Mouse (Mus musculus) midbrain, embryonic 11.5 days (tissue): ENCODE results near the gene Rhox3h. TPM values are rescaled to one million over a fixed set of nuclear protein-coding genes. Genes with fewer than 3 reads are reported as not detected.
"Not testable (repeated sequence)": the region's sequence is repeated elsewhere in the genome, so short reads cannot be mapped to it uniquely, and the experiment has no call there.

Experiments
- ATAC-seq: fragments of 200-750 bp; cut with Nextera tagmentation; 2 replicates; pipeline ENCODE4 v1.8.0; 2017; ENCODE audit warnings: moderate TSS enrichment, moderate library complexity; ENCODE audit not compliant: low FRiP score
- DNase-seq: peaks from one replicate; pipeline ENCODE4 v3.0.0; 2015; ENCODE audit warnings: low spot score; ENCODE audit errors: missing footprints
- H3K27ac ChIP-seq: fragments of 300-500 bp; sonication (generic); 2 replicates; pipeline ENCODE4 v1.5.1; 2014; ENCODE audit warnings: low read depth, low read length
- H3K27me3 ChIP-seq: fragments of 300-500 bp; sonication (generic); 2 replicates; pipeline ENCODE4 v1.6.1; 2014; ENCODE audit warnings: mild to moderate bottlenecking, low read length, moderate library complexity, mixed read lengths; ENCODE audit not compliant: control insufficient read depth, insufficient read depth
- H3K36me3 ChIP-seq: fragments of 300-500 bp; sonication (generic); 2 replicates; pipeline ENCODE4 v1.6.1; 2014; ENCODE audit warnings: mild to moderate bottlenecking, low read length, moderate library complexity, mixed read lengths; ENCODE audit not compliant: control insufficient read depth, insufficient read depth
- H3K4me1 ChIP-seq: fragments of 300-500 bp; sonication (generic); 2 replicates; pipeline ENCODE4 v1.6.1; 2014; ENCODE audit warnings: low read length; ENCODE audit not compliant: control insufficient read depth, insufficient read depth
- H3K4me2 ChIP-seq: fragments of 300-500 bp; sonication (generic); 2 replicates; pipeline ENCODE4 v1.6.1; 2014; ENCODE audit warnings: mild to moderate bottlenecking, moderate library complexity
- H3K4me3 ChIP-seq: fragments of 300-500 bp; sonication (generic); 2 replicates; pipeline ENCODE4 v1.5.1; 2014; ENCODE audit warnings: low read depth, low read length
- H3K9ac ChIP-seq: fragments of 300-500 bp; sonication (generic); 2 replicates; pipeline ENCODE4 v1.6.1; 2014; ENCODE audit warnings: low read length
- H3K9me3 ChIP-seq: fragments of 300-500 bp; sonication (generic); 2 replicates; pipeline ENCODE4 v1.6.1; 2016; ENCODE audit warnings: low read length; ENCODE audit not compliant: control insufficient read depth
- WGBS: fragments of 180-500 bp; shearing (Covaris S2); extraction: QIAGEN DNeasy Blood & Tissue Kit; methylation state at CpG from one replicate; pipeline ENCODE4 v1.1.7; 2014; 5-methylcytosine and 5-hydroxymethylcytosine counted together
- polyA plus RNA-seq: library from polyadenylated mRNA; unstranded; fragments of >200 nt; fragmentation: Nextera tagmentation; extraction: Ambion mirVana; gene quantifications from 2 replicates; pipeline ENCODE4 v1.2.1, GENCODE M21; 2014

Rhox3h gene
- polyA plus RNA-seq = not detected in 2 replicates

DNA sequence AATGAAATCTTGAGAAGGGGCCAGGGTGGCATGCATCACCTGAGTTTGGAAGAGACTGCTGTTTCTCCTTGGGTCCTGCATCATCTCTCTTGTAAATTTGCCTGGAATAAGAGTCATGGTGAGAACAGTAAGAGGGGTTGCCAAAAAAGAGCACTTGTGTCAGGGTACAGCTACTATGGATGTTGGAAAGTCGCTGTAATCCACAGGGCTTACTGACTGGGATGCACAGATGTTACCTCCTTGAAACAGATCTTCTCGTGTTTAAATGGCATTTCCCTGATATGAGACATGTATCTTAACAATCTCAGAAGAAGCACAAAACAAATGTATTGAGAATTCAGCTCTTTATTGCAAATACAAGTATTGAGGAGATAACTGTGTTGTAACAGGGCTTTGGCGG lies at the start of gene Rhox3h:
Gene Rhox3h, minus strand, starts transcription at position 101 of the 400 bp plus-strand sequence.
- not testable (repeated sequence) for H3K9ac ChIP-seq, H3K4me3 ChIP-seq, DNase-seq, H3K36me3 ChIP-seq, H3K27ac ChIP-seq, H3K4me1 ChIP-seq, ATAC-seq, H3K27me3 ChIP-seq, H3K9me3 ChIP-seq, H3K4me2 ChIP-seq
- 82% methylated on average over 1 of the region's 3 CpGs for WGBS

DNA sequence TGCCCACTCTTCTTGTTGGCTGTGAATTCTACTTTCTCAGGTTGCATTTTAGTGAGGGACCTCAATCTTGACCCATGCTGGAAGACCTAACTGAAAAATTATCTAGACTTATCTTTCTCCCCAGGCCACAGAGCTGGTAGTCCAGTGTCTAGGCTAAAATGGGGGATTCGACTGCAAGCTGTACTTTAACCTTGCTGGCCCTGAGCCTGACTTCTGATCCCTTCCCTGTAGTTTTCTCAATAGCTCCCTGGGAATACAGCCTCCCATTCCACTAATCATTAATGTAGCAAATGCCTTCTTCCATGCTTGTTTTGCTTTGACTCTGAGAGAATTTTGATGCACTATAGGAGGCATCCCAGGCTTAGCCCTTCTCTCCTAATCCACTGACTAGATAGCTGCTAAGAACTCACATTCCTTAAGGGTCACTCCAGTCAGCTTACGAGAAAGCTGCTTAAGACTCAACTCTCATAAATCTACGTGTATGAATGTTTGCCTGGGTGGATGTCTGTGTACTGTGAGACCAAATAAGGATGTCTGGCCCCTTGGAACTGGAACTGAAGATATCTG lies 33.3 kb upstream of the Rhox3h start:
- no peaks in the 10 kb centered on the region for H3K4me1 ChIP-seq
- H3K4me2 ChIP-seq = no peak overlapping the region
- H3K9ac ChIP-seq = no peak overlapping the region
- H3K4me3 ChIP-seq = no peak overlapping the region
- ATAC-seq (no peak), DNase-seq (no peak)
- H3K9me3 ChIP-seq = no peaks in the 10 kb centered on the region
- no peak overlapping the region for H3K27ac ChIP-seq
- no peaks in the 10 kb centered on the region for H3K36me3 ChIP-seq
- WGBS = 64% methylated on average over 3 of the region's 3 CpGs
- no peaks in the 10 kb centered on the region for H3K27me3 ChIP-seq

DNA sequence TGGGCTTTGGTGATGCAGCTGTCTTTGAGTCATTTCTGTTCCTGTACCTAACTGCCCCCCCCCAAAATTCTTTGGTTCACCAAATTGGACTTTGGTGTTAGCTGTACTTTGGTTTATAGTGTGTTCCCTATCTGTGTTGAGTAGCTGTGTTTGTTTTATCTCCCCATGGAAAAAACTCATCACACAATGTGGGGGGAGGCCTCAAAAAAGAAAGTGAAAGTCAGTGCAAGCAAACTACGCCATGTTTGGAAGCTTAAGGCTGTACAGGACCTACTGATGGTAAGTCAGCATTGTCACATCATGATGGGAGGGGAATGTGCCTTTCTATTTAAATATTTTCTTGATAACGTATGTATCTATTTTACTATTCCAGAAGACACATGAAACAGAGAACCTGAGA lies 23.7 kb upstream of the Rhox3h start:
- no peak overlapping the region for H3K4me2 ChIP-seq
- WGBS = 82% methylated on average over 2 of the region's 2 CpGs
- no peak overlapping the region for H3K4me3 ChIP-seq
- no peaks in the 10 kb centered on the region for H3K4me1 ChIP-seq
- H3K27me3 ChIP-seq = no peaks in the 10 kb centered on the region
- H3K36me3 ChIP-seq = no peaks in the 10 kb centered on the region
- no peaks in the 10 kb centered on the region for H3K9me3 ChIP-seq
- H3K27ac ChIP-seq = no peak overlapping the region
- DNase-seq (no peak), ATAC-seq (no peak)
- no peak overlapping the region for H3K9ac ChIP-seq

DNA sequence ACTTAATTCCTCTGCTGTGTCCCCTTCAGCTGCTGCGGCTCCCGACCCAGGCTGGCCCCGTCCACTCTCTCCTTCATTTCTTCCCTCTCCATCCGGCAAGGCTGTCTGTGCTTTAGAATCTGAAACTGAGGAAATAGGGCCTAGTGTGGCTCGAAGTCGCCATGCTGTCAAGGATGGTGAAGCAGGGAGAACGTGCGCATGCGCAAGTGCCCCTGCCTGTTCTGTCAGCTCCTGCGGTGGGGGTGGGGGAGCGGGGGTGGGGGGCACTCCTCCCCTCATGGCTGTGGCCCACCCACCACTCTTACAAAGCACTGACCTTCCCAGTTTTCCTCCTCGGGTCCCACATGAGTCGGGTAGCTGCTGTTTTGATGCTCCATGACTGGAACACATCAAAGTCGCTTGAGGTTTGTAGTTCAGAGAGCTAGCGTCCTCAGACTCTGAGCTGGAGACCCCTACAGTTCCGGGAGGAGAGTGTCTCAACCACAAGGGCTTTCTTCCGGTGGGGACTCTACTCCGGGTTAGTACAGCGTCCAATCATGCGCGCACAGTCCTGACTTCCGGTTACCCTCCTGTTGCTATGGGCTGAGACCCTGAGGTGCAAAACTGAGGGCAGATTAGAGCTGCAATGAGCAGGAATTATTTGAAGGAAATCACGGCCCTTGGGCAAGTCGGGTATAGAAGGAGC lies 14.6 kb upstream of the Rhox3h start:
- no peaks in the 10 kb centered on the region for H3K4me1 ChIP-seq
- H3K4me3 ChIP-seq = no peak overlapping the region
- DNase-seq (no peak), ATAC-seq (no peak)
- H3K36me3 ChIP-seq = no peaks in the 10 kb centered on the region
- no peaks in the 10 kb centered on the region; the same call in 1 of the 2 replicates for H3K9me3 ChIP-seq
- no peak overlapping the region for H3K4me2 ChIP-seq
- H3K9ac ChIP-seq = no peak overlapping the region
- H3K27me3 ChIP-seq = no peaks in the 10 kb centered on the region
- H3K27ac ChIP-seq = no peak overlapping the region
- WGBS = 87% methylated on average over 24 of the region's 24 CpGs

DNA sequence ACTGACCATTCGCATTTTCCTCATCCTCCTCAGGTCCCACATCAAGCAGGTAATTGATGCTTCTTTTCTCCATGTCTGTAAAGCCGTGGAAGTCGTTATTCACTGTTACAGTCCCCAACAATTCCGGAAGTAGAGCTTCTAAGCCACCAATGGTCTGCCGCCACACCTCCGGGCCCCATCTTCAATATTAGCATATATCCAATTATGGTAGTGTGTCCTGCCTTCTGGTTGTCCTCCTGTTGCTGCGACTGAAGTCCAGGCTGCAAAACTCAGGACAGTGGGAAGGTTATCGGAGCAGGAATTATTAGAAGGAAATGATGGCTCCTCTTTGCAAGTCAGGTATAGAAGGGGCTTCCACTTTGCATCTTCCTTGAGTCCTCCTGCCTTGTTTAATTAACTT lies 4.6 kb upstream of the Rhox3h start, which contains the start of gene Rhox2h:
Gene Rhox2h, minus strand, starts transcription at position 101 of the 400 bp plus-strand sequence.
- not testable (repeated sequence) for H3K9ac ChIP-seq, H3K4me3 ChIP-seq, H3K9me3 ChIP-seq, ATAC-seq, H3K27ac ChIP-seq, DNase-seq, H3K4me1 ChIP-seq, H3K36me3 ChIP-seq, H3K27me3 ChIP-seq, H3K4me2 ChIP-seq
- 88% methylated on average over 8 of the region's 8 CpGs for WGBS

DNA sequence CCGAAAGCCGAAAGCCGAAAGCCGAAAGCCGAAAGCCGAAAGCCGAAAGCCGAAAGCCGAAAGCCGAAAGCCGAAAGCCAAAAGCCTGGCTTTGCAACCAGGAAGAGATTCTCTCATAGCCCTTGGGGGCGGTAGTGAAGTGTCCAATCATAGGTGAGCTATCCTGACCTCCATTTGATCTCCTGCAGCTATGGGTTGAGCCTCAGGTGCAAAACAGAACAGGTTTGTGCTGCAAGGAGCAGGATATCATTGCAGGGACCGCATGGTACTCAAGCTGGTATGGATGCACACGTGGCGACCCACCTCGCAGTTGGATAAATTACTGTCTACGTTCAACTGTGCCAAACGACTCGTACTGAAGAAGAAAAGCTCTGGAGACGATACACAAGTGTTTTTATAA lies 17.3 kb downstream of the Rhox3h start, which contains the start of gene Rhox4g:
Gene Rhox4g, minus strand, starts transcription at position 101 of the 400 bp plus-strand sequence.
- H3K27ac ChIP-seq, DNase-seq, ATAC-seq, H3K9me3 ChIP-seq, H3K27me3 ChIP-seq, H3K4me2 ChIP-seq, H3K4me1 ChIP-seq, H3K36me3 ChIP-seq, H3K4me3 ChIP-seq, H3K9ac ChIP-seq: not testable (repeated sequence)
- 89% methylated on average over 16 of the region's 20 CpGs for WGBS

DNA sequence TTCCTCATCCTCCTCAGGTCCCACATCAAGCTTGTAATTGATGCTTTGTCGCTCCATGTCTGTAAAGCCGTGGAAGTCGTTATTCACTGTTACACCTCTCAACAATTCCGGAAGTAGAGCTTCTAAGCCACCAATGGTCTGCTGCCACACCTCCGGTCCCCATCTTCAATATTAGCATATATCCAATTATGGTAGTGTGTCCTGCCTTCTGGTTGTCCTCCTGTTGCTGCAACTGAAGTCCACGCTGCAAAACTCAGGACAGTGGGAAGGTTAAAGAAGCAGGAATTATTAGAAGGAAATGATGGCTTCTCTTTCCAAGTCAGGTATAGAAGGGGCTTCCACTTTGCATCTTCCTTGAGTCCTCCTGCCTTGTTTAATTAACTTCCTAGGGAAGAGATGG lies 25.2 kb downstream of the Rhox3h start, which contains the start of gene Rhox2g:
Gene Rhox2g, minus strand, starts transcription at position 101 of the 400 bp plus-strand sequence.
- WGBS = 90% methylated on average over 6 of the region's 6 CpGs
- not testable (repeated sequence) for H3K4me1 ChIP-seq, H3K4me3 ChIP-seq, H3K27ac ChIP-seq, ATAC-seq, H3K36me3 ChIP-seq, H3K9ac ChIP-seq, H3K4me2 ChIP-seq, H3K9me3 ChIP-seq, DNase-seq, H3K27me3 ChIP-seq

DNA sequence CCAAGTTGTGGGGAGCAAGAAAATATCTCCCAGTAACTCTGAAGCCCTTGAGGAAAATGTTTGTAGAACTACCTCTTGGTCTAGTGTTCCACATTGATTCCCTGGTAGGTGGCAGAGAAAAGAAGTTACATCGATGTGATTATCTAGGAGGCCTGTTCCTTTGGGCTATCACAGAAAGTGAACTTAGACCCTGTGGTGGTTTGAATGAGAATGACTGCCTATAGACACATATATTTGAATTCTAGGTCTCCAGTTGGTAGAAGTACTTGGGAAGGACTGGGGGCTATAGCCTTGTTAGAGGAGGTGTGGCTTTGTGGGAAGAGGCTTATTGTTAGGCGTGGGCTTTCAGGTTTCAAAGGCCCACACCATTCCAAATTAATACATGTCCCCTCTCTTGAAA lies 40.1 kb downstream of the Rhox3h start, which contains the start of gene Rhox3g:
Gene Rhox3g, minus strand, starts transcription at position 101 of the 400 bp plus-strand sequence.
- H3K27ac ChIP-seq, H3K36me3 ChIP-seq, H3K4me1 ChIP-seq, ATAC-seq, DNase-seq, H3K9ac ChIP-seq, H3K9me3 ChIP-seq, H3K27me3 ChIP-seq, H3K4me2 ChIP-seq, H3K4me3 ChIP-seq: not testable (repeated sequence)
- WGBS = 92% methylated on average over 2 of the region's 2 CpGs
